Mouse (Mus musculus) bone marrow macrophage, adult 2 months (primary cell): ENCODE measurements around the gene Bdp1. TPM values are rescaled to one million over a fixed set of nuclear protein-coding genes. Genes with fewer than 3 reads are reported as not detected.

ENCODE experiments used
- H3K27ac ChIP-seq: 2 replicates; pipeline ENCODE4 v1.5.1; 2012; ENCODE audit warnings: low read depth, low read length; ENCODE audit not compliant: insufficient read depth
- H3K4me1 ChIP-seq: 2 replicates; pipeline ENCODE4 v1.6.1; 2012; ENCODE audit warnings: low read length; ENCODE audit not compliant: control insufficient read depth, insufficient read depth
- H3K4me3 ChIP-seq: 2 replicates; pipeline ENCODE4 v1.5.1; 2012; ENCODE audit warnings: mild to moderate bottlenecking, low read length, moderate library complexity; ENCODE audit not compliant: insufficient read depth
- CTCF ChIP-seq: IDR thresholded peaks from 2 replicates; pipeline ENCODE4 v1.5.1; 2012; ENCODE audit warnings: low read depth, mild to moderate bottlenecking, low read length, moderate library complexity
- POLR2A ChIP-seq: IDR thresholded peaks from 2 replicates; pipeline ENCODE4 v1.6.1; 2012; ENCODE audit warnings: mild to moderate bottlenecking, low read depth, low read length, borderline replicate concordance
- polyA plus RNA-seq: library from polyadenylated mRNA; stranded (reverse); fragments of >200 nt; gene quantifications from 2 replicates; pipeline ENCODE4 v1.2.4, GENCODE M21; 2012; ENCODE audit not compliant: missing spikeins, insufficient read depth, insufficient read length

Bdp1 gene
- polyA plus RNA-seq, 1 experiment, result 16.1 TPM

- Histone ChIP-seq H3K4me1 (peaks cover 6% of the 10 kb centered on the region), H3K4me3 (no peak overlapping the region), H3K27ac (no peak overlapping the region)
- TF ChIP-seq CTCF (no peak), POLR2A (no peak)
These were observed 104.8 kb downstream of the Bdp1 start for GRCm38 (mm10) chr13:99999078-99999477.

GRCm38 (mm10) chr13:99998099-99998498, 105.8 kb downstream of the Bdp1 start:
- TF ChIP-seq POLR2A (no peak), CTCF (0 out of 2 replicates have a peak, but pooled peaks have one; percentile 14)
- Histone ChIP-seq H3K4me3 (no peak overlapping the region), H3K4me1 (peaks cover 6% of the 10 kb centered on the region), H3K27ac (no peak overlapping the region)

DNA sequence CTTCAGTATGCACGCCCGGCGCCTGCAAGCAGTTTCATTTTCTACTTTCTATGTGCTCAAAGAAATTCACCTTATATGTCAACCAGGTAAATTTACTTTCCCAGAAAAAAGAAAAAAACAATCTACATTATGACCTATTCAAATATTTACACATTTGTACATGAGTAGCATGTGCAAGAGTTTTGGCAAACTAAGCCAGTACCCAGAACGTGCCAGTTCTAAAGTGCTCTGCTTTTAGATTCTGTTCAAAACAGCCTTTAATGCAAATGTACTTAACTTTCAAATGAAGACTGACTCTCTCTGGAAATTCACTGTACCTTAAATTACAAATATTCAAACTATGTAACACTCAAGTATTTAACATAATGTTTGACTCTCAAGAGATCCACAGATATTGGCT, 114.3 kb downstream of the Bdp1 start:
- no peak overlapping the region for H3K27ac ChIP-seq
- TF ChIP-seq POLR2A (no peak), CTCF (no peak)
- no peaks in the 10 kb centered on the region for H3K4me1 ChIP-seq
- H3K4me3 ChIP-seq, result no peak overlapping the region

GRCm38 (mm10) chr13:99983320-99983719, 120.5 kb downstream of the Bdp1 start:
- Histone ChIP-seq H3K4me1 (no peaks in the 10 kb centered on the region), H3K4me3 (no peak overlapping the region), H3K27ac (no peak overlapping the region)
- TF ChIP-seq CTCF, result no peak
- no peak for TF ChIP-seq POLR2A

DNA sequence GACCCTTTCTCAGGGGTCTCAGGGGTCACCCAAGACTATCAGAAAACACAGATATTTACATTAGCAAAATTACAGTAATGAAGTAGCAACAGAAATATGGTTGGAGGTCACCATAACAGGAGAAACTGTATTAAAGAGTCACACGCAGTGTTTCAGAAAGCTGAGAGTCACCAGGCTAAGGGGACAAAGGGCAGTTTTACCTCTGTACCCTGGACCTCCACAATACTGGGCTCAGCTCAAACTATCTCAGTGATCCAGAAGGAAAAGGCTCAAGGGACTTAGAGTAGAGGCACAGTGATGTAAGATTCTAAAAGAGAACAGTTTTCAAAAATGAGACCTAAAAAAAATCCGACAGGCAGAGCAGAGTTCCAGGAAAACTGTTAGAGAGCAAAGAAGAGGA, 124.5 kb downstream of the Bdp1 start:
- peaks cover 7% of the 10 kb centered on the region for H3K4me1 ChIP-seq
- H3K27ac ChIP-seq, result no peak overlapping the region
- no peak overlapping the region for H3K4me3 ChIP-seq
- TF ChIP-seq POLR2A (no peak), CTCF (no peak)

- TF ChIP-seq CTCF (no peak), POLR2A (no peak)
- Histone ChIP-seq H3K4me1 (peaks cover 13% of the 10 kb centered on the region), H3K27ac (no peak overlapping the region), H3K4me3 (no peak overlapping the region)
These were observed 133.8 kb downstream of the Bdp1 start for GRCm38 (mm10) chr13:99970089-99970488.

Other genes with a start within 250 kb of the Bdp1 start
- not detected in 2 replicates for gene Cartpt, start 203.0 kb downstream of the Bdp1 start, polyA plus RNA-seq
- gene Mccc2, start 88.4 kb downstream of the Bdp1 start, polyA plus RNA-seq, result 14.2 and 14.5 TPM in 2 replicates
- 14.9 and 19.7 TPM in 2 replicates for gene Serf1, start 3.9 kb upstream of the Bdp1 start, polyA plus RNA-seq
- 22.0 and 35.3 TPM in 2 replicates for gene Smn1, start 20.8 kb upstream of the Bdp1 start, polyA plus RNA-seq
- 21.0 and 26.4 TPM in 2 replicates for gene Naip2, start 98.0 kb upstream of the Bdp1 start, polyA plus RNA-seq
- 33.6 and 33.7 TPM in 2 replicates for gene Naip5, start 142.3 kb upstream of the Bdp1 start, polyA plus RNA-seq
- gene Naip6, start 213.6 kb upstream of the Bdp1 start, polyA plus RNA-seq, result 26.2 and 29.0 TPM in 2 replicates